Mouse (Mus musculus) thymus, postnatal 36 days (tissue): ENCODE measurements around the gene Smok3b.
A peak's percentile ranks its signal among the peaks of the same experiment; 100 is the strongest.
"Not testable (repeated sequence)": the region's sequence is repeated elsewhere in the genome, so short reads cannot be mapped to it uniquely, and the experiment has no call there.

Experiments
- DNase-seq, 2 experiments: peaks; one replicate each; pipeline ENCODE4 v3.0.0; 2022; ENCODE audit warnings: mixed read lengths in 2 of 2

Gene Smok3b

GRCm38 (mm10) chr5:138020961-138021479 is at the start of gene Smok3b, which contains the start of gene Smok3a:
Gene Smok3b, plus strand, starts transcription at chr5:138021429.
Gene Smok3a, plus strand, starts transcription at chr5:138021261.
- DNase-seq, result not testable (repeated sequence)

- no peak for DNase-seq
Measured at GRCm38 (mm10) chr5:137973161-137973560, 48.1 kb upstream of the Smok3b start.

GRCm38 (mm10) chr5:137973738-137974137 is 47.5 kb upstream of the Smok3b start:
- DNase-seq, result no peak

DNA sequence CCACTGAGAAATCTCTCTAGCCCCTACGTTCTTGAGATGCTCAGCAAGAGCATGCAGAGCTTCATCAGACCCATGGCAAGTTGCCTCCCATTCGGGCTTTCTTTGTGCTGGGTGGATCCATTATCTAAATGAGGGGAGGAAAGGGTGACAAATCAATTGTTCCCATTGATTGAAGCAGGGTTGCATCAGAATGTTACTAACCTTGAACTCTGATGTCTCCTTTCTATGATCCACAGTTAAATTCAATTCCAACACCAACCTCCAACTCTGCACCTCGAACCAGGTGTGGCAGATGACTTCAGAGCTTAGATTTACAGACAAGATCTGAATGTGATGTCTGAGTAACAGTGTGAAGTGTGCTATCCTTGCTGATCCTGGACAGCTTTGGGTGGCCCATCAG is 46.5 kb upstream of the Smok3b start:
- no peak for DNase-seq

DNA sequence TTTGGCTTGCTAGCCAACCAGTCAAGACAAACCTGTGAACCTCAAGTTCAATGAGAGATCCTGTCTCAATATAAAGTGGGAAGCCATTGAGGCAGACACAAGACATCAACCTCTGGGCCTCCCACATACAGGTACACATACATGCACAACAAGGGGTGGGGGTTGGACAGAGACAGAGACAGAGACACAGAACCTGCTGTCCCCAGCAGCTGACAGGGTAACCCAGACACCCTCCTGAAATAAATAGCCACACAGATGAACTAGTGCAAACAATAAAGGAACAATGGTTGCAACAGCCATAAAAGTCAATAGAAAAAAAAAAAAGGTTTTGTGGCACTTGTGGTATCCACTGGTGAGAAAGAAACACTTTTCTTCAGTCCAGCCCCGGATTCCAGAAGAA is 45.8 kb upstream of the Smok3b start:
- DNase-seq, result no peak

GRCm38 (mm10) chr5:137977291-137977690 is 43.9 kb upstream of the Smok3b start:
- DNase-seq, result no peak

DNA sequence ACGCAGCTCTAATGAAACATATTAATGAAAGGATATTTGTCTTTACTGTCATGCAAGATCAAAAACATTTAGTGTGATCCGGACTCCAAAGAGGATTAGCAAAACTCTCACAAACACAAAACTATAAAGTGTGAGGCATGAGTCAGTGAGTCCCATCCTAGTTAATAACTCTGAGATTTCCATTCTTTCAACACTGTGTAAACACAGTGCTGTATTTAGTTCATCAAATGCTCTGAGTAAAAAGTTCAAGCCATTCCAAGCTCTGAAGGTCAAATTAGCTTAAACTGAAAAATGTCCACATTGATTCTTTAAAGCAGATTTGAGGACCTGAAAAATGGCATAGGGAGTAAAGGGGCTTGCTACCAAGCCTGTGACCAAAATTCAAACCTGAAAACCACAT is 42.1 kb upstream of the Smok3b start:
- DNase-seq, result no peak

GRCm38 (mm10) chr5:137981300-137981699 is 39.9 kb upstream of the Smok3b start, which contains the start of gene Azgp1:
Gene Azgp1, plus strand, starts transcription at chr5:137981520.
- no peak for DNase-seq

DNA sequence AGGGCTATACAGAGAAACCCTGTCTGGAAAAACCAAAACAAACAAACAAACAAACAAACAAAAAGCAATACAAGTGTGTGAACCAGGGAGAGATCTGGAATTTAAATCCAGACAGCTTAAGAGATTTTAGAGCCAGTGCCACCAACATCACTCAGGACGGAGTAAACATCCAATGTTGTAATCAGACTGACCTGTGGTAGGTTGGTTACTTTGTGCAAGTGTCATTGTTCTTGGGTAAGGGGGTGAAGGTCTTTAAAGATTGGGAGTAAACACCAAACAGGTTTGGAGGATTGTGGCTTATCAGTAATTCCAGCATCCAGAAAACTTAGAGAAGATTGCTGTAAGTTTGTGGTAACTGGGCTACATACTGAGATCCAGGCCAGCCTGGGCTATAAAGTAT is 34.9 kb upstream of the Smok3b start:
- DNase-seq, result no peak

- DNase-seq, result no peak
Measured at GRCm38 (mm10) chr5:138009437-138009836, 11.8 kb upstream of the Smok3b start.

DNA sequence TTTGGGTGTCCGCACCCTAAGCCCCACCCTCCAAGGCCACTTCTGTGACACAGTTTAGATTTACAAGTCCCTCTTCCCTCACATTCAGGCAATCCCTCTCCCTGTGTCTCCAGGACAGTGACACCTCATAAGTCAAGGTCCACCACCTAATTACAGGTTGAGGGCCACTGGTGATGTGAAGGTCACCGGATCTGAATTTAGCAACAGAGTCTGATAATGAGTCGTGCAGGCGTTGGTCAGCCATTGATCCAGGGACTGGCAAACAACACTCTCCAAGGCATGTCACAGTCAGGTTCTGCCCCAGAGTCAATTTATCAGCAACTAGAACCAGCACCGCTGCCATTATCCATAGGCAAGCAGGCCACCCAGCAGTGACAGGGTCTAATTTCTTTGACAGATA is 8.8 kb upstream of the Smok3b start:
- no peak for DNase-seq

GRCm38 (mm10) chr5:138016530-138016929 is 4.7 kb upstream of the Smok3b start:
- DNase-seq, result no peak

GRCm38 (mm10) chr5:138016997-138017396 is 4.2 kb upstream of the Smok3b start:
- no peak for DNase-seq

- not testable (repeated sequence) for DNase-seq
Measured at GRCm38 (mm10) chr5:138019577-138019976, 1.7 kb upstream of the Smok3b start.

GRCm38 (mm10) chr5:138052894-138053293 is 31.7 kb downstream of the Smok3b start, which contains the start of gene Smok3c:
Gene Smok3c, plus strand, starts transcription at chr5:138053194.
- not testable (repeated sequence) for DNase-seq

DNA sequence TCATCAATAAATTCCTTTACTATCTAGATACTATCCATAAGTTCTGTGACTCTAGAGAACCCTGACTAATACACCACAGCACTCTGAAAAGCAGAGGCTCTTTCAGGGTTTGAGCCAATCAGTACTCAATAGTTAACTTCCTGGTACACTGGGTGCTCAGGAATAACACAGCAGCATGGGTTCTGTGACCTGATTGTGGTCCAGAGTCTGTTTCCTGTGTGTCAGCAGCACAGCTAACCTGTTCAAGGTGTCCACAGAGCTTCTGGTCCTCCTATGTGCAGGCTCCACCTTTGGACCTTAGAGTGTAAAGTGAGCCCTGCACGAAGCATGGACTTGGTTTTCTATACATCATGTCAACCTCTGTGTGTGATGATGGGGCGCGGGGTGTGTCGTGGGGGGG is 52.6 kb downstream of the Smok3b start:
- no peak for DNase-seq

DNA sequence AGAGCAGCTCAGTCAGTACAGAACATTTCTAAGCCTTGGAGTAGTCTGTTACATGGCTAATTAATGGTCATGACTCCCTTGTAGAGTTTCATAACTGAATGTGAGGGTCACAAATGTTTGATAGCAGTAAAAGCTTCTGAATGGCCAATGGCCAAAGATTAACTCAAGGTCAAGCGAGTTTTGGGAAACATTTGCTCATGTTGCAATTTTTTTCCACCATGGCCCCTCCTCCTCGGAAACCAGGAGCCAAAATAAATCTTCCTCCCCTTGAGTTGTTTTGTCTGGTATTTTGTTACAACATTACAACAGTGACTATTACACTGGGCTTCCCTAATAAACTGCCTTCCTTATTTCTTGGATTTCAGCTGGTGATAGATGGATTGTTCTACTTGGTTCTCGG is 54.5 kb downstream of the Smok3b start:
- no peak for DNase-seq

DNA sequence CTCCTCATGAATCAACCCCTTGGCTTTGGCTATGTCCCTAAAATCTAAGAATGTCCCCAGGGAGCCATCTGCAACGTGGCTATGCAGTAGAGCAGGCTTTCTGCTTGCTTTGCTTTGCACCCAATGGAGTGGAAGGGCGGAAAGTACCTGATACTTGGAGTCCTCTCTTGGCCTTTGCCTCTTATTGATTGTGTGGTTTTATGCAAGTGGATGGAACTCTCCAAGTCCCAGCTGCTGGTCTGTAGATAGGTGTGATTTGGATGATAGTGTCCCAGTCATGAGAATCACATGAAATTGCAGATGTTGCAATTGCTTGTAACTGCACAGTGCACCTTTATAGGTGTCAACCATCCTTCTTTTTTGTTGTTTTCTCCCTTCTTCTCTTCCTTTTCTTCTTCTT is 54.9 kb downstream of the Smok3b start:
- no peak for DNase-seq

DNA sequence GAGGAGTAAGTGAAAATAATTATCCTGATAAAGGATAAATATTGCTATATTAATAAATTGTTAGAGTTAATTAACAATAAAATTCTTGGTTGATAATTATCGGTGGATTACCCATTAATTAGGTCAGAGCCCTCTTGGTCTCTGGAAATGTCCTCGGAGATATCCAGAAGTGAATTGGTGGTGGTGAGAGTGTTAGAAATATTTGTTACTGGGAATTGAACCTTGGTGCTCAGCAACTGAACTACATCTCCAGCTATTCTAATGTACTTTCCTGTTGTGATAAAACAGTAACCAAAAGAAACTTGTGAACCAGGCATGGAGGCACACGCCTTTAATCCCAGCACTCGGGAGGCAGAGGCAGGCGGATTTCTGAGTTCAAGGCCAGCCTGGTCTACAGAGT is 59.2 kb downstream of the Smok3b start:
- DNase-seq, result no peak

DNA sequence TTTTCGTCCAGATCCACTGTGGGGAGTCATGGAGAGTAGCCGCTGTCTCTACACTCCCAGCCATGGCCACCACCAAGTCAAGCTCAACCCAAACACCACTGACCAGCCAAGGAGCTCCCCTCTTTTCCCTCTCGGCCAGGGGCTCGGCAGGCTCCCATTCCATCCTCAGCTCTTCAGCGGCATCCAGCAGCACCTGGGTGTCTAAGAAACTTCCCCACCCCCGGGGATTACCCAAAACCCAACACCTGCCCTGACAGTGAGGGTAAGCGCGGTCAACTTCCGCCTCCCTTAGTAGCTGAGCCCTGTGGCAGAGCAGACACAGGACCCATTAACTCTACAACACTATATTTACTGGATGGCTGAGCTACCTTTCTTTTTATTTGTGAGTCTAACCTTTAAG is 60.2 kb downstream of the Smok3b start:
- no peak for DNase-seq

DNA sequence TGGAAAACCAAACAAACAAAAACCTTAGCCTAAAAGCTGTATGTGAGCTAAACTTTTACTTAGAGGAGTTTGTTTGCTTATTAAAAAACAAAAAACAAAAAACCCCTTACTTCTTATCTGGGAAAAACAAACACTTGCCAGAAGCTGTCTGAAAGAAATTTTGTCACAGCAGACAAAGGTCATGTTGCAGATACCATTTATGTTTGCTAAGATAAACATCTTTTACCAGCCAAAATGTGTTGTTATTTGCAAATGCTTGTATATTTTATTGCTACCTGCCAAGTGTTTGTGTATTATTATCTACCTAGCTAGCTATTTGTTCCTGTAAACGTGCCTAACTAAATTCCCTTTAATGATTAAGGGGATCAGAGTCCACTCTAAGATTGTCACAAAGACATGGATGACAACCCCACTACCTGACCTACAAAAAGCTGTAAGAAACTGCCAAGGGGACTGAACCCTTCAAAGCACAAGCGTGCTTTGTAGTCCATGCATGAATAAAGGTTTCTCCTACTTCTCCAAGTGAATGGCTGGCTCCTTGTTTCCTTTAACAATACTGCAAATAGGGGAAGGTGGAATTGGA is 62.2 kb downstream of the Smok3b start:
- no peak for DNase-seq

DNA sequence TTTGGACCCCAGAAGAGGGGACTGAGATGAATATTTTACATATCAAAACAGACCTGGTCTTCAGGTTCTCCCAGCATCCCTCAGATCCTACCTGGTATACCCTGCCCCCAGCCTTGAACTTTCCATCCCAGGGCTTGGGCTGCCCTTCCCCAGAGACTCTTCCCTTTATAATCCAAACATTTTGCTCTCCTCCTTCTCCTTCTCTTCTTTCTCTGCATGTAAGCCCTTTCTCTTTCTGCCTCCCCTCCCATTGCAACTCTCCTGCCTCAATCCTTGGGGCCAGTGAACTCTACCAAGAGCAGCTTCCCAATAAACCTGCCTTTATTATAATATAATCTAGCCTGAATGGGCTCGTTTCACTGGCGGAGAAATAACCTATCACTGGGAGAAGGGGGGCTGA is 62.7 kb downstream of the Smok3b start:
- DNase-seq, result no peak

- DNase-seq, result no peak
Measured at GRCm38 (mm10) chr5:138084507-138084906, 63.3 kb downstream of the Smok3b start.

DNA sequence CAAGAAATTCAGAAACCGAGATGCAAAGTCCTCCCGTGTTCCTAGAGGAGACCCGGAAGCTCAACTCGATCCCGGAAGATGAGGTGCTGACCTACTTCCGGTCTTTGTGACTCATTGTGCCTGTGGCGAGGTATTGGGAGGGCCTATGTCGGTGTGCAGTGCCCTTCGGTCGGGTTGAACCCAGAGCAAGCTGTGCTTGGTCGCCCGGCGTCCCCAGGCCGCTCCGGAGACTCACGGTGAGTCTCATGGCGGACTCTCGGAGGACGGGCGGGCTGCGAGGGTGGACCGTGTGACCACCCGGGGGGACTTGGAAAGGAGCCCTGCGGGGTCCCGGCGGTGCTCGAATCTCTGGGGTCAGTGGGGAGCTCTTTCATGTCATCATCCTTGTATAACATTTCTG is 63.8 kb downstream of the Smok3b start, which contains the start of gene Zkscan1:
Gene Zkscan1 (plus strand): TSS at position 89 of the 400 bp plus-strand sequence.
- peak; percentile 68 to 74 for DNase-seq

- peak; percentile 6 to 13 for DNase-seq
Measured at GRCm38 (mm10) chr5:138085421-138085911, 64.2 kb downstream of the Smok3b start.
